Mouse (Mus musculus) NIH3T3 (cell line): Measurements from ENCODE around the gene Hsd11b1.
"Not testable (repeated sequence)": the region's sequence is repeated elsewhere in the genome, so short reads cannot be mapped to it uniquely, and the experiment has no call there.

ENCODE experiments used
- DNase-seq: peaks from one replicate; pipeline ENCODE4 v3.0.0-alpha.2; 2012; ENCODE audit warnings: low read depth

Gene Hsd11b1

GRCm38 (mm10) chr1:193278414-193279045 lies 14.7 kb upstream of the Hsd11b1 start:
- peak; percentile 27 for DNase-seq

- no peak for DNase-seq
Measured at GRCm38 (mm10) chr1:193274407-193275071, 10.7 kb upstream of the Hsd11b1 start.

GRCm38 (mm10) chr1:193272916-193273601 lies 9.2 kb upstream of the Hsd11b1 start, which contains the start of gene G0s2:
Gene G0s2 (minus strand): TSS chr1:193273217.
- no peak for DNase-seq

- no peak for DNase-seq
Measured at GRCm38 (mm10) chr1:193272137-193272915, 8.5 kb upstream of the Hsd11b1 start.

GRCm38 (mm10) chr1:193270965-193271763 lies 7.3 kb upstream of the Hsd11b1 start:
- no peak for DNase-seq

- no peak for DNase-seq
Measured at GRCm38 (mm10) chr1:193265734-193266133, 1.9 kb upstream of the Hsd11b1 start.

GRCm38 (mm10) chr1:193263026-193263907 lies 608 bp downstream of the Hsd11b1 start:
- no peak for DNase-seq

GRCm38 (mm10) chr1:193261897-193262548 lies 1.9 kb downstream of the Hsd11b1 start:
- DNase-seq = no peak

GRCm38 (mm10) chr1:193259559-193259958 lies 4.3 kb downstream of the Hsd11b1 start:
- DNase-seq = no peak

GRCm38 (mm10) chr1:193256621-193257098 lies 7.2 kb downstream of the Hsd11b1 start:
- DNase-seq = no peak

GRCm38 (mm10) chr1:193256289-193256577 lies 7.6 kb downstream of the Hsd11b1 start:
- no peak for DNase-seq

GRCm38 (mm10) chr1:193255488-193256288 lies 8.2 kb downstream of the Hsd11b1 start:
- DNase-seq = peak; percentile 80

- DNase-seq = no peak
Measured at GRCm38 (mm10) chr1:193255032-193255431, 8.8 kb downstream of the Hsd11b1 start.

GRCm38 (mm10) chr1:193253895-193254294 lies 10.0 kb downstream of the Hsd11b1 start:
- not testable (repeated sequence) for DNase-seq

- no peak for DNase-seq
Measured at GRCm38 (mm10) chr1:193252616-193253015, 11.3 kb downstream of the Hsd11b1 start.

GRCm38 (mm10) chr1:193251386-193251785 lies 12.5 kb downstream of the Hsd11b1 start:
- DNase-seq = no peak

GRCm38 (mm10) chr1:193250026-193250425 lies 13.8 kb downstream of the Hsd11b1 start:
- no peak for DNase-seq

GRCm38 (mm10) chr1:193244235-193244634 lies 19.6 kb downstream of the Hsd11b1 start:
- DNase-seq = no peak

- peak; percentile 7 for DNase-seq
Measured at GRCm38 (mm10) chr1:193243571-193244193, 20.2 kb downstream of the Hsd11b1 start.
